Mouse (Mus musculus): Measurements from ENCODE around the gene Hexdc. TPM values are rescaled to one million over a fixed set of nuclear protein-coding genes. Genes with fewer than 3 reads are reported as not detected.
A peak's percentile ranks its signal among the peaks of the same experiment; 100 is the strongest.

Hexdc gene
- total RNA-seq (2021) = 1 to 10 TPM; 5.7 to 7.1 TPM
- long read RNA-seq, experiment 1, partial matches to known transcripts = 0 of 1 reads
- long read RNA-seq, experiment 1, other reads (novel, unspliced or antisense) = 1 of 1 reads
- long read RNA-seq, experiment 2, partial matches to known transcripts = 0 of 6 reads
- long read RNA-seq, experiment 2, other reads (novel, unspliced or antisense) = 5 of 6 reads

- DNase-seq (ENCODE audit: low spot score) = peak; percentile 95
Observed at GRCm38 (mm10) chr11:121204161-121205006, at the start of gene Hexdc, which contains the start of gene Ogfod3. Hexdc (plus strand) TSS chr11:121204433. Ogfod3 (minus strand) TSS chr11:121204711.

- DNase-seq (ENCODE audit: low spot score) = peak; percentile 84
Observed at GRCm38 (mm10) chr11:121156411-121156891, 47.8 kb upstream of the Hexdc start.

DNA sequence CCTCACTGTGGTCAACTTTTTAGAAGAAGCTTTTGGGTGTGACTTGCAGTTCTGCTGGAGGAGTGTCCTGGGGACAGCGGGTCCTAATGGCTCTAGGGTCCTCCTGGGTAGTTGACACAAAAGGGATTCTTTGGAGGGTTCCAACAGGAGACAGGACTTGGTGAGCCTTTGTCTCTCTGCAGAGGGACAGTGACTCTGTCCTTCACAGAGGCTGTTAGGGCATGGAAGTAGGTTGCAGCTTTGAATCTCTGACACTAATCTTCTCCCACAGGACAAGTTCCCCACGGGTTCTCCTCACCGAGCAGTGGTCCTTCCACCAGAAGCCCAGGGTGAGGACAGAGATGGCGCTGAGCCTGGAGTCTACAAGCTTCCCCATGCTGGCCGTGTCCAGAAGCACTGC, 44.3 kb upstream of the Hexdc start, which contains the start of gene Uts2r:
Gene Uts2r (plus strand): TSS at position 301 of the 400 bp plus-strand sequence.
- DNase-seq (ENCODE audit: low spot score) = no peak

DNA sequence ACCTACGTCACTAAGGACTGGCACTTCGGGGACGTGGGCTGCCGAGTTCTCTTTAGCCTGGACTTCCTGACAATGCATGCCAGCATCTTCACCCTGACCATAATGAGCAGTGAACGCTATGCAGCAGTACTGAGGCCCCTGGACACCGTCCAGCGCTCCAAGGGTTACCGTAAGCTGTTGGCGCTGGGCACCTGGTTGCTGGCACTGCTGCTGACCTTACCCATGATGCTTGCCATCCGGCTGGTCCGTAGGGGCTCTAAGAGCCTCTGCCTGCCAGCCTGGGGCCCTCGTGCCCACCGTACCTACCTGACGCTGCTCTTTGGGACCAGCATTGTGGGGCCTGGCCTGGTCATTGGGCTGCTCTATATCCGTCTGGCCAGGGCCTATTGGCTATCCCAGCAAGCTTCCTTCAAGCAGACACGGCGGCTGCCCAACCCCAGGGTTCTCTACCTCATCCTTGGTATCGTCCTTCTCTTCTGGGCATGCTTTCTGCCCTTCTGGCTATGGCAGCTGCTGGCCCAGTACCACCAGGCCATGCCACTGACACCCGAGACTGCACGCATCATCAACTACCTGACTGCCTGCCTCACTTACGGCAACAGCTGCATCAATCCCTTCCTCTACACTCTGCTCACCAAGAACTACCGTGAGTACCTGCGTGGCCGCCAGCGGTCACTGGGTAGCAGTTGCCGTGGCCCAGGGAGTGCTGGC, 43.4 kb upstream of the Hexdc start:
- DNase-seq (ENCODE audit: low spot score) = peak; percentile 82

DNA sequence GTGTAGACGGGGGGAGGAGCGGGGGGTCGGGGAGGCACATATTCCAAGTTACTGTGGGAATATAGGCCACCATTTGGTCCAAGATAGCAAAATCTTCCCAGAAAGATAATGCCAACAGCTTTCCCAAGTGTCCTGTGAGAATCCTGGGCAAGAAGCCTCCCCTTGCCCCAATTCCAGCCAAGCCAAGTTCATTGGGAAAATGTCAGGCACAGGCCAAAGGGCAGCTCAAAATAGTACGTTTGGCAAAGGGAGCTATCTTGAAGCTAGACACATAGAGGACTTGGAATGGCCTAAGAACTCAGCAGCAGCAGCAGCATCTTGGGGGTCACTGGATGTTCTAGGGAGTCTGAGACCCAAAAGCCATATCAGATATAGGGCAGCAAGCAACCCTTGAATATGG, 40.5 kb upstream of the Hexdc start:
- DNase-seq (ENCODE audit: low spot score) = peak; percentile 51

DNA sequence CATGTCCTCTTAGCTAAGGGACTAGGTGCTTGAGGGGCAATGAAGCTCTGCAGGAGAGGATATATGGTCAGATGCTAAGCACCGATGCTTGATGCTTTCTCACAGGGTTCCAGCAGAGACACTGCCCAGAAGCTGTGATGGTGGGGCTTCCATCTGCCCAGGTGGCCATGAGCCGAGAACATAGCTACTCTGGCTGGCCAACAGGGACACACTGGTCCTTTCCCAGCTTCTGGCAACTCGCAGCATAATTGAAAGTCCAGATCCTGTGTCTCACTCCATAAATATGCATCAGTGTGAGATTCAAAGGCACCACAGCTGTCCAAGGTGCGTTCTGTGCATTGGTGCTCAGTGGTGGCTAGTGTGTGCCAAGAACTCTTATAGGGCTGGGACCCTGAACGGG, 31.0 kb upstream of the Hexdc start:
- peak; percentile 58 for DNase-seq (ENCODE audit: low spot score)

- DNase-seq (ENCODE audit: low spot score) = no peak
Observed at GRCm38 (mm10) chr11:121174234-121174633, 30.0 kb upstream of the Hexdc start.

DNA sequence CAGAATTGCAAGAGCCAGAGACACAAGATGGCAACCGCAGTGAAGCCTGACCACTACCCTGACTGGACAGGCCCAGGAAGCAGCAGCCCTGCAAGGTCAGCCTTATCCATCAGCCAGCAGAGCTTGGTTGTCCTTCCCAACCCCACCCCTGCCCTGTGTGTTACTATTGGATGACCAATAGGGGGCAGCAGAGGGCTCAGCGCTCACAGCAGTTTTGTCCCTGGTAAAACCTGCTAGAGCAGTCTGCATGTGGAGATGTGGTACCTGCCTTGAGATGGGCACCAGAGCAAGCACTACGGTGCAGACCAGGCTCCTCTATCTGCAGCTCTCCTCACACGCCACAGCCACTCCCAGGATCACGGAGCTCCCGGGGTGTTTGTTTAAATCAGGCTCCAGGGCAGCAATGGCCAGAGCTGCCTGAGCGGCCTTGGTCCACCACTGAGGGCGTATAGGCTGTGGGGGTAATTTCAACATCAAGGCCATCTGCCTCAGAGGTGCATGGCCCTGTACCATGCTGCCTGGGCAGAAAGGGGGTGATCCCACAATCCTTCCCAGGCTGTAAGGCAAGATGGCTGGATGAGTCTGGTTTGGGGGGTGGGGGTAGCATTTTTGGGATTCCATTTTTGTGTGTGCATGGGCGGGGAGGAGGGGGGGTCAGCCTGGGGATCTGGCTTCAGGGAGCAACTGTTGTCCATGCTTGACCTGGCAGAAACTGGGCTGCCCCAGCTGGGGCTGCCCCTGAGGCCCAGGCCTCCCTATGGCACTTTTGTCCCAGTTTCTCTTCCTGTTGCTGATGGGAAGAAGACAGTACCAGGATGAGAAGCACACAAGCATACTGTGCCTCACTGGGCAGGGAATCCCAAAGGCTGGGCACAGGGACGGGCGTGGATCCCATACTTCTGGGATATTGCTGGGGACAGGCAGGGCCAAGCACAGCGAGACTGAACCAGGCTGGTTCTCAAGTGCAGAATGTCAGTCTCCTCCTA, 27.7 kb upstream of the Hexdc start:
- DNase-seq (ENCODE audit: low spot score) = peak; percentile 57

DNA sequence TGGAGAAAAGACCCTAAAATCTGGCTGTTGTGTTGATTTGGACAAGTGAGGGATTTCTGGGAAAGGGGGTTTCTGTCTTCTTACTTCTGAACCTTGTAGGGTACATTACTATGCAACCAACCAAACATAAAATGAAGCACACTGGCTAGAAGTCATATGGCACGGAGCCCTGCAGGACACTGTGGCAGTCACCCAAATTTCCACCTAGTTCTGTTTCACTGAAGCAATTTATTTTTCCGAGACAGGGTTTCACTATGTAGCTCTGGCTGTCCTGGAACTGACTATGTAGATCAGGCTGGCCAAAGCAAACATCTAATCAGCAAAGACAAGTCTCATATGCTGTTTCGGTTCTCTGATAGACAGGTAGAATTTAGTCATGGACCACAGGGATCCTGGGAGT, 14.6 kb upstream of the Hexdc start:
- peak; percentile 64 for DNase-seq (ENCODE audit: low spot score)

- no peak for DNase-seq (ENCODE audit: low spot score)
Observed at GRCm38 (mm10) chr11:121192742-121193141, 11.5 kb upstream of the Hexdc start.

DNA sequence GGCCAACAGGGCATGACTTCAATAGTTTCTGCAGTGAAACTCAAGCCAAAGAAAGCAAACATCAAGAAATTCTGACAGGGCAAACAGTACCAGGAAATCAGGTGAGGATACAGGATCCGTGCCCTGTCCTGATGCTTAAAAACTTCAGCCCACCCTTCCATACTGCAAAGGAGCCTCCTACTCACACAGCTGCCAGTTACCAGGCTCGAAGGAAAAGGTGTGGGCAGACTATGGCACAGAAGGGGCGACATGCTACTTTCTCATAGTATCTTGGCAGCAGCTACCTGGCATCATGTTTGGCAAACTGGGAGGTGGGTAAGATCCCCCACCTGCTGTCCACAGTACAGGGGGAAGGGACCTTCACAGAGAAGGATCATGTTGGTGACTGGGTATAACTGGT, 10.8 kb upstream of the Hexdc start:
- no peak for DNase-seq (ENCODE audit: low spot score)

DNA sequence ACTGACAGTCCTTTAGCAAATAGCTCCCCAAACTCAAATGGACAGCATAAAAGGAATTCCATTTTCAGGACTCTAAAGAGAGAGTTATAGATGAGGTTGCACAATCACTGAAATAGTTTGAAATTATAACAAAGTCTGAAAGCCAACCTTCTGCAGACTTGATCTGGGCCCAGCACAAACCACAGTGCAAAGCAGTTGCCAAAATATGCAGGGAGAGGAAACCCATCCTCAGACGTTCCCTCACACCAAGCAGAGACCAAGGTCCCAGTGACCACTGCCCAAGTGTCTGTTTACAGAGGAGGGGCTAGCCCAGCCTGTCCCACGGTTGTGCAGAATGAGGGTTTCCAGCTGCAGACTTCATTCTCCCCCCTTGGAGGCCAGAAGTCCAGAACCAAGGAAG, 5.6 kb upstream of the Hexdc start:
- DNase-seq (ENCODE audit: low spot score) = no peak

DNA sequence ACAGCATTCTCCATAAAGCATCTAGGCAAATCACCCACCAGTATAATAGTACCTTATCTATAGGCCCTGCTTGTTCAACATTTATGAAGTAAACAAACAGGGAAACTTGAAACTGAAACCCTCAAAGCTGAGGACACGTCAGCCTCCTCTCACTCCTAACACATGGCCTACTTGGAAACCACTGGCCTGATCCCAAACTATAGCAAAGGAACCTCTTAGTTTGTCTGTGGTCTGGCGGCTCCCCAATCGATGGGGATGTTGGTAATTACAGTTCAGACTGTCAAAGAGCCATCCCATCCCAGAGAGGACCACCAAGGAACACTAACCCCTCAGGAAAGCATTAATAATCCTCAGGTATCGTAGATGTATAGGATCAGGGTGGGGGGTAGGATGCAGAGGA, 4.4 kb upstream of the Hexdc start:
- DNase-seq (ENCODE audit: low spot score) = no peak

DNA sequence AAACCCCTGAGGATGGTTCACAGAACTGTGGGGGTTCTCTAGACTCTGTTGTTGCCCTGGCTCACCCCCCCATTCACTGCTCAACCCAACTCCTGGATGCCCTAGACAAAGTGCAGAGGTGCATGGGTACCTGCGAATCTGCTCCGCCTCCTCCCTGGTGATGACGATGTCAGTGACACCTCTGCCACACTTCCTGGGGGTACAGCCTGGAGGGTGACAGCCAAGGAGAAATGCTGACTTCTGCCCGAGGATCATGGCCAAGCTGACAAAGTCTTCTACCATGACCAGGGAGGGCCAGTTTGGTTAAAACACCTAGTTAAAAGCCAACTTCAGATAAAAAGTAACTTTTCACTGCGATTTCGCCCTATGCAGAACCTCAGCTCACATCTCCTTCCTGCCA, 3.5 kb upstream of the Hexdc start:
- no peak for DNase-seq (ENCODE audit: low spot score)

DNA sequence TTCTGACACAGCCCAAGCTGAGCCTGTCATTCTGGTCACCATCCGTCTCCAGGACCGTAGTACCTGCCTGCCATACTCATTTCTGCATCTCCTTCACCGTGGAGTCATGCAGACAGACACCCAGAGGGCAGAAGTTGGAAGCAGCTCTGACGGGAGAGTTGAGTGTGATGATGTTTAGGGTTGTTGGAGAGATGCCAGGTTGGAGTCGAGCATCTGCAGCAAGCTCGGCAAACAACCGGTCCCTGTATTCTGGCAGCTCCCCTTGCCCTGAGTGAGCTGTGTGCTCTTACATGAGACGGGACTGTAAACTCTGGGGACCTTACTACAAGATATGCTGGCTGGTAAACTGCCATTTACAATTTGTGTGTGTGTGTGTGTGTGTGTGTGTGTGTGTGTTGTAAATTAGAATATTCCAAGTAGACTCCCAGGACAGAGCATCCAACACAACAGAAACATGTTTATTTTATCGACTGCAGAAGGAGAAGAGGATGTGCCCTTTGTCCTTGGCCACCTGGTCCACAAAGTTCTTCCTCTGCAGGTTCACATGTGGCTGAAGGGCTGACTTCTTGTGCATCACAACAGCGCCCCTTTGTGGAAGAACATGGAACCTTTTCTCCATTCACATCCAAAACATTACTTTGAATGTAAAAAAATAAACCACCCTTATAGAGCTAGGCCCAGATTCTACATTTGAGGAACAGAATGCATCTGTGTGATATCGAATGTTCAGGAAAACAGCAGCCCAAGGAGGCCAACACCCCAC, 2.6 kb upstream of the Hexdc start:
- peak; percentile 59 for DNase-seq (ENCODE audit: low spot score)

GRCm38 (mm10) chr11:121203859-121204160, 423 bp upstream of the Hexdc start:
- no peak for DNase-seq (ENCODE audit: low spot score)

DNA sequence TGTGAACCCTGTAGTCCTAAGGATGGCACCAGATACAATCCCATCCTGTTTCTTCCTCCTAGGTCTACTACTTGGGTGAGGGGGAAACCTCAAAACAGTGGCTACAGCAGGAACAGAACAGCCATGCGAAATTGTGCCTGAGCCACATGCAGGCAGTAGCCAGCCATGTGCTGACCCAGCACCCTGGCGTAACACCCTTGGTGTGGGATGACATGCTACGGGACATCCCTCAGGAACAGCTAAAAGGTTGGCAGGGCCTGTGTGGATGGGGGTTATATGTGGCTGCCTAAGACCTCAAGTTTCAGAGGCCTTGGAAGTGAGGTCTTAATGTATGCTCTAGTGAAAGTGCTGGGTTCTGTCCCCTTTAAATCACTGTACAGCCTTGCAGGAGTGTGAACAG, 12.6 kb downstream of the Hexdc start:
- peak; percentile 40 for DNase-seq (ENCODE audit: low spot score)

- no peak for DNase-seq (ENCODE audit: low spot score)
Observed at GRCm38 (mm10) chr11:121219776-121220175, 15.5 kb downstream of the Hexdc start.

DNA sequence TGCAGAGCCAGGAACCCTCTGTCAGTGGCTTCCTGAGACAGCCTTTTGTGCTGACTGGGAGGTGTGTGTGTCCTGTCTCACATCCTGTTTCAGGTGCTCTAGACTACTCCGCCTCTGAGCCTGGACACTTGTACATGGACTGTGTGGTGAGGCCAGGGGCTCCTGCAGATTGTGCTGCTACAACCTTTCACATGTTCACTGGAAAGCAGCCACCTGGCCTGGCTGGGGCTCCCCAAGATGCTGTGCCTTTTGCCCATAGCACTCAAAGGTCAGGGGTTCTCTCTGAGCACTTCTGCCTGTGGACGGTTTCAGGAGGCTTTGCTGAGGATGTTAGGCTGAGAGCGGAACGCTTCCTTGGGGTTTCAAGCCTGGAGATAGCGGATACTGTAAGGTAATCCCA, 16.5 kb downstream of the Hexdc start:
- DNase-seq (ENCODE audit: low spot score) = no peak

DNA sequence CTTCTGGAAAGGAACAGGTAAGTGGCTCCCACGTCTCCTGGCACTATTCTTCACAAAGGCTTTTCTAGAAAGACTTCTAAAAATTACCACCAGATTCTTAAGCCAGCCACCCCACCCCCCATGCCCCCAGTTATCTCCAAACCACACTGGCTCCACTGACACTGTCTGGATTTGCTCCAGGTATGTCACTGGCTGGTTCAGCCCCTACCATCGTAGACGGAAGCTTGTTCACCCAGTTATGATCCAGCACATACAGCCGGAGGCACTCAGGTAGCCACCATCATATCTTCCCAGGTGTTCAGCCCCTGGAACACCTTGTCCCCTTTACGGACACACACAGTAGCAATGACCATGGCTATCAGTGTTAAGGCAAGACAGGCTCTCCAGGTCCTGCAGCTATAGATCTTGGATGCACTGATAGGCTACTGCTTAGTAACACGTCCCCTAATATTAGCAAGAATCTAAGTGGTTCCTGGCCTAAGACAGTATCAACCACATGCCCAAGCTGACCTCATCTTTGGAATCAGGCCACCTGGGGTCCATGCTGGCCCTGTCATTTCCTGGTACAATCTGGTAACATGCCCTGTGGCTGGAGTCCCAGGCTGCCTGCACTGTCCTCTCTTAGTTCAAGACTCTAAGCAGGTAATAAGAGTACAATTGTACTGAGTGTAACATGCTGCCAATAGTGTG, 17.2 kb downstream of the Hexdc start:
- no peak for DNase-seq (ENCODE audit: low spot score)
